Mouse (Mus musculus): ENCODE data around the gene Cpeb4.
"Not testable (repeated sequence)": the region's sequence is repeated elsewhere in the genome, so short reads cannot be mapped to it uniquely, and the experiment has no call there.

The Cpeb4 gene

GRCm38 (mm10) chr11:31975678-31976077 is 103.7 kb downstream of the Cpeb4 start:
- no peak for DNase-seq (ENCODE audit: low spot score)

DNA sequence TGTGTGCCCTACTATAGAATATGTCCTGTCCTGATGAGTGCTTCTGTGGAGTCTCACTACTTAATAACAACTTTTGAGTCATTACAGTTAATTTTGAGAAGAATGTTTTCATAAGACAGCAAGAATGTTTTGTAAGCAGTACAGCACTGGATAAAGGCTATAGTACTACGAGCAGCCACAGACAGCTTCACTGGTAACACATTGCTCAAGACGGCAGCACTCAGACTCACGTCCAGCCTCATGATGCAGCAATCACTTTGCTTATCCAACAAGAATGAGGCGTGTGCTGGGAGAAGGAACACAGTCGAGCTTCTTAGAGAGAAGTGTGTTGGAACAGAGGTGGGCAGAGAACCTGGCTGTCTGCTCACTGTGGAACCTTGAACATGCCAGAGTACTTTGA is 104.1 kb downstream of the Cpeb4 start:
- no peak for DNase-seq (ENCODE audit: low spot score)

DNA sequence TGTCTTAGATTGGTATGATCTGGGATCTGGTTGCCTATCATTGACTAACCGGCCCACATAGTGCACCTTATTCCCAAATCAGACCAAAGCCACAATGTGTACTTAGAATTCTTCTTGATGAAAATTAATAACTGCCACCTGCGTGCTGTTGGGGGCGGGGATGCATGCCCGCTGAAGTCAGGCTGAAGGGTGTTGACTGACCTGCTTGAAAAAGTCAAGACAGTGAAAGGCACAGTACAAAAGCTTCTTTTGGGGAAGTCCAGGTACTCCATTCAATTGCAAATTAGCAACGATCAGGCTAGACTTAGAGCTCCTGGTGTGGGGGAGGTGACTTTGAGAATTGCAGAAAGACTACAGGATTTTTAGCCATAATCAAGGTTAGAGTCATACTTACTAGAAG is 108.1 kb downstream of the Cpeb4 start:
- DNase-seq (ENCODE audit: low spot score): not testable (repeated sequence)

GRCm38 (mm10) chr11:31981830-31982229 is 109.8 kb downstream of the Cpeb4 start:
- DNase-seq (ENCODE audit: low spot score): no peak

DNA sequence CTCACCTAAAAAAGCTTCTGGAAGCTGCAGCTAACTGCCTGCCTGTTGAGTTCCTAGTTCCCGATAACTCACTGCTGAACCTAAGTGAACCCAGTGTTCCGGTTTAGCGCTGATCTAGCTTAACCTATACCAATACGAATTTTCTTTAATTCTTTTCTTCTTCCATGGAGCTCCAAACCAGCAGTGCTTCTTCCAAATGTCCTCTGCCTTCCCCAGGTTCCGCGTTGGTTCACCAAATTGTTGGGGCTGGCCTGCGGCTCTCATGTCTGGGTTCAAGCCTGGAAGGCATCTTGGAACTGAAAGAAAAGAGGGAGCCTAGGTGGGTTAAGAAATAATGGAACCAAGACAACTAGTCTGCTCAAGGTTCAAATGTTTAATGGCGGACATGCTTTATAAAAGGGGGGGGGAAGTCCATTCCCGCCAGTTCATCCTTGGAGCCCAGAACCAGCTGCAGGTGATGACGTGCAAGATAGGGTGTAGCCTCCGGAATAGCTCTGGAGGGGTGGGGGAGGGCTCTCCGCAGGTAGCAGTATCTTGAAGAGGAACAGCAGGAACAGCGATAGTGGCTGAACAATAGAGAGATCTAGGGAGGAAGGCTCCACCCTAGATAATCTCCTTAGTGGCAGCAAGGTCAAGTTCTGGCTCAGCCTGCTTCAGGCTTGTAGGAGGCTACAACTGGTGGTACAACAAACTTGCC is 110.4 kb downstream of the Cpeb4 start:
- not testable (repeated sequence) for DNase-seq (ENCODE audit: low spot score)

DNA sequence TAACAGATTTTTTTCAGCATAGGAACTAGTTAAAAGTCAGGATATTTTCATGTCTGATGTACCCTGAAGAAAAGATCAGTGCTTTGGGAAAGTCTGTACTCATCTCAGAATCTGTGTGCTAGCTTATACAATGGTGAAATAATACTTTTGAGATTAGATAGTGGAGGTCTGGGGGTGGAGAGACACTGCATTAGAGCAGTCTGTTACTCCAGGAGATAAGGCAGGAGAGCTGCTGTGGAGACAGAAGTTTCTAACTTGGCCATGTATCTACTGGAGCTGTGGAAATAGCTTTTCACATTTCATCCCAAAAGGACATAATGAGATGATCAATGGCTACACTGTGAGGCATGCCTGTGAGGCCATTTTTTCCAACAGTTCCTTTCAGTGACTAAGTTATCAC is 111.2 kb downstream of the Cpeb4 start:
- DNase-seq (ENCODE audit: low spot score): no peak

- DNase-seq (ENCODE audit: low spot score): no peak
Observed at GRCm38 (mm10) chr11:31984786-31985185, 112.8 kb downstream of the Cpeb4 start.
